Mouse (Mus musculus) small intestine, adult 10 weeks (tissue): ENCODE results near the gene Gm10197. TPM values are rescaled to one million over a fixed set of nuclear protein-coding genes. Genes with fewer than 3 reads are reported as not detected.

Source experiments
- polyA plus RNA-seq: library from polyadenylated mRNA; stranded (reverse); fragments of 350-450 nt; fragmentation: Illumina TruSeq; extraction: RNeasy Lipid Tissue Mini Kit (QIAGEN cat#74804); gene quantifications from one replicate; pipeline ENCODE4 v1.2.3, GENCODE M21; 2014; ENCODE audit warnings: low replicate concordance

Gene Gm10197
- polyA plus RNA-seq: not detected

DNA sequence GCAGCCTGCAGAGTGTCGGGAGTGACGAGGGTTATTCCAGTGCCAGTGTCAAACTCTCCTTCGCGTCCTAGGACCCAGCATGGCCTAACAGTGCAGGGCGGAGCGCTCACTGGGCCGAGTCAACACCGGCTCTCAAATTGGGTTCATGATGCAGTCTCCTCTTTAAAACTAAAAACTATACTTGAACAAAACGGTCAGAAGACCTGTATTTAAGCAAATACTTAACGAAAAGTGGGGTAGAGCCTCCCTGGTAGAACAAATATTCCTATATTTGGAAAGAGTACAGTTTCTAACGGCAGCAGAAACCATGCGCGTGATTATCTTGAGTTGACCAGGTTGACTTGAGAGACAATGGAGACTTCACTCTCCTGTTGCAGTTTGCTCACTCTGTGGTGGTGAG is at the start of gene Gm10197:
TSS of gene Gm10197 (minus strand) at position 101 of the 400 bp plus-strand sequence.

DNA sequence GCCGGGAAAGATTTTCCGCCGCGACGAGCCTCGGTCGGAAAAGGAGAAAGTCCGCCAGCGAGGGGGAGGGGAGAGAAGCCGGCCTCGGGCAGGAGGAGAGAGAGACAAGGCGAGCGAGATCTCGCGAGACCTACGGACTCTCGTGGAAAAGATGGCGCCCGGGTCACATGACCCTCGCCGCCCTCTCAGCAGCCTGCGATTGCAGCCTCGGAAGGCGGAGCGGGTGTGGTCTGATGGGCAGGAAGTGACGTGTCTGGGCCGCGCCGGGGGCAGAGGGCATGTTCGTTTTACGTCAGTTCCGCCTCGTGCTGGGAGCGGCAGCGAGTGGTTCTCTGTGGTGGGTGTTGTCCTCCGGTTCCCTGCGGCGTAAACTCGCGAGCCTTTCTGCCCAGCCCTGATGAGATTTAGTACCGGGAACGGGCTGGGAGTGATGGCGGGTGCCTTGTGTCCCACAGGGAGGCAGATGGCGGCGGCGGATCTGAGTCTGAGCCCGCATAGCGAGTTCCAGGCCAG is 19.0 kb upstream of the Gm10197 start, which contains the start of gene Smndc1:
TSS of gene Smndc1 (minus strand) at position 84 of the 513 bp plus-strand sequence.

Other genes starting within 250 kb of the Gm10197 start
- 92.7 TPM for gene Add3, start 231.3 kb downstream of the Gm10197 start, polyA plus RNA-seq
- 99.8 TPM for gene Mxi1, start 61.2 kb downstream of the Gm10197 start, polyA plus RNA-seq
- gene Smndc1, start 18.8 kb upstream of the Gm10197 start, polyA plus RNA-seq: 105 TPM
- gene Dusp5, start 157.3 kb upstream of the Gm10197 start, polyA plus RNA-seq: 4.8 TPM
- gene Nutf2-ps1, start 217.3 kb upstream of the Gm10197 start, polyA plus RNA-seq: 32.9 TPM
- 68.5 TPM for gene Smc3, start 228.6 kb upstream of the Gm10197 start, polyA plus RNA-seq